Mouse (Mus musculus) urinary bladder, postnatal 4 days (tissue): ENCODE results near the gene Cdk6.

Source experiments
- DNase-seq, 2 experiments: peaks; one replicate each; pipeline ENCODE4 v3.0.0; 2021 to 2022; ENCODE audit warnings: low spot score in 2 of 2

Gene Cdk6

DNA sequence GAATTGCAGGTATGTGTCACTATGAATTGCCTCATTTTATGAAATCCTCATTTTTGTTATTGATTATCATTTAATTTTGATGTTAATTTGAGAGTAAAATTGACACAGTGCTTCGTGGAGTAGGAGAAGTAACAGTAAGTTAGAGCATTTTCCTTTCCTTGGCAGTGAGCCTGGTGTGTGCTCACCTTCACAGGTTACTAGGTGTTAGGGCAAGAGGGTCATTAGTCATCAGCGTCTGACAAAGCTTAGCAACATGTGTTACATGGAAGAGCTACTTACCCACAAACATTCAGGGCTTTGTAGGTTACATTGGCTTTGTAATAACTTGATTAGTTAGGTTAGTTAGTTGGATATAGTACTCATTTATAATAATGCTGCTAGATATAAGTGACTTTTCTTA, 212.9 kb downstream of the Cdk6 start:
- DNase-seq: no peak

GRCm38 (mm10) chr5:3571266-3571665, 230.0 kb downstream of the Cdk6 start, which contains the start of gene 1700109H08Rik:
1700109H08Rik (plus strand) TSS chr5:3571566.
- DNase-seq: no peak

- DNase-seq: no peak
Observed at GRCm38 (mm10) chr5:3574825-3575224, 233.5 kb downstream of the Cdk6 start.

- DNase-seq: no peak
Observed at GRCm38 (mm10) chr5:3577939-3578338, 236.7 kb downstream of the Cdk6 start.

- DNase-seq: no peak
Observed at GRCm38 (mm10) chr5:3579066-3579465, 237.8 kb downstream of the Cdk6 start.
